ENCODE assay signal across 8 mouse cellular contexts in the genomic region with DNA sequence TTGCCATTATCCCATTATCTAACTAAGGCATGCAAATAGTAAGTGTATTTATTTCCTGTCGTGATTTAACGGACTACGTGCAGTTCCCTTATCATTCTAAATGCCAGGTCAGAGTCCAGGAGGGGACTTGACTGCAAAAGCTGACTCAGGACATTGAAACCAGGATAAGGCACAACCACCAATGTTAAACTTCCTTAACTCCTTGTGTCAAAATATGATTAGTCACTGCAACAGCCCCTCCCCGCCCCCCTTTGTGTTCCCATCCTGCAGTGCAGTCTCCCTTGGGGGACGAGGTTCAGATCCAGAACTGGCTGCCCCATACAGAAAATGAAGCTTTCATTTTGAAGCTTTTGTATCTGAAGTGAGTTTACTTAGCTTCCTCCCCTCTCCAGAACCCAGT. TPM values are rescaled to one million over a fixed set of nuclear protein-coding genes. Genes with fewer than 3 reads are reported as not detected.
DNase-seq lines count a peak whose midpoint lies in the region; ATAC-seq lines count a peak whose summit lies in the region.

No protein-coding gene starts in this region.

- H3K27ac ChIP-seq in kidney, embryonic 14.5 days (ENCODE audit: low read depth, low read length) = peak overlapping the region; percentile 59; the same call in 1 of the 2 replicates
- H3K27ac ChIP-seq in brown adipose tissue, adult 24 weeks (replicated peaks; ENCODE audit: low read depth, low read length) = peak overlapping the region; percentile 71
- peak overlapping the region; percentile 98 for H3K27ac ChIP-seq in heart, embryonic 16.5 days (ENCODE audit: low read length)

- ATAC-seq in kidney, embryonic 14.5 days (ENCODE audit: low FRiP score, low TSS enrichment) = no peak
- no peak for ATAC-seq in heart, embryonic 16.5 days (replicated peaks; ENCODE audit: extremely low read depth, insufficient read depth, low FRiP score)
- no peak for ATAC-seq in erythroid progenitor cell, adult 5-6 weeks (replicated peaks; ENCODE audit: low FRiP score, poor library complexity, severe bottlenecking)

- H3K9ac ChIP-seq in kidney, embryonic 14.5 days (ENCODE audit: low read depth, low read length) = peak overlapping the region; percentile 96; the same call in 1 of the 2 replicates
- H3K9ac ChIP-seq in heart, embryonic 16.5 days (ENCODE audit: low read length) = peak overlapping the region; percentile 99

- H3K36me3 ChIP-seq in kidney, embryonic 14.5 days (ENCODE audit: control insufficient read depth, insufficient read depth, low read length) = no peaks in the 10 kb centered on the region
- H3K36me3 ChIP-seq in heart, embryonic 16.5 days (ENCODE audit: control insufficient read depth, insufficient read depth) = no peaks in the 10 kb centered on the region; the same call in 1 of the 2 replicates
- no peaks in the 10 kb centered on the region for H3K36me3 ChIP-seq in splenic B cell, adult 2 months (ENCODE audit: control insufficient read depth, insufficient read depth, low read length, poor library complexity, severe bottlenecking)

- DNase-seq in kidney, adult 18-20 months = no peak
- DNase-seq in liver = peak; percentile 59
- peak; percentile 11 for DNase-seq in splenic B cell, adult 2 months (ENCODE audit: low read depth, low spot score)
- DNase-seq in right cerebral cortex, postnatal 25 days = no peak

- 0 out of 2 replicates have a peak, but pooled peaks cover 5% of the 10 kb centered on the region for H3K4me1 ChIP-seq in kidney, embryonic 14.5 days (ENCODE audit: control insufficient read depth, insufficient read depth, low read length)
- 0 out of 2 replicates have a peak, but pooled peaks cover 2% of the 10 kb centered on the region for H3K4me1 ChIP-seq in brown adipose tissue, adult 24 weeks (ENCODE audit: control insufficient read depth, insufficient read depth, insufficient read length, low read length)
- peaks cover 10% of the 10 kb centered on the region for H3K4me1 ChIP-seq in heart, embryonic 16.5 days (ENCODE audit: control insufficient read depth, insufficient read depth, low read length)

- H3K9me3 ChIP-seq in kidney, embryonic 14.5 days (ENCODE audit: control insufficient read depth, low read length) = no peaks in the 10 kb centered on the region
- no peaks in the 10 kb centered on the region for H3K9me3 ChIP-seq in heart, embryonic 16.5 days (replicated peaks; ENCODE audit: control insufficient read depth, low read length)

- H3K4me2 ChIP-seq in kidney, embryonic 14.5 days (replicated peaks; ENCODE audit: low read depth, low read length) = peak overlapping the region; percentile 65
- H3K4me2 ChIP-seq in heart, embryonic 16.5 days (ENCODE audit: low read depth, low read length) = peak overlapping the region; percentile 86

- H3K27me3 ChIP-seq in kidney, embryonic 14.5 days (ENCODE audit: control insufficient read depth, insufficient read depth, low read length) = no peaks in the 10 kb centered on the region
- H3K27me3 ChIP-seq in heart, embryonic 16.5 days (ENCODE audit: control insufficient read depth, insufficient read depth, low read length) = no peaks in the 10 kb centered on the region
- no peaks in the 10 kb centered on the region for H3K27me3 ChIP-seq in splenic B cell, adult 2 months (ENCODE audit: control insufficient read depth, insufficient read depth, low read length, poor library complexity, severe bottlenecking)

- WGBS in kidney, embryonic 14.5 days = 47% methylated on average over 5 of the region's 5 CpGs
- 27% methylated on average over 5 of the region's 5 CpGs for WGBS in heart, embryonic 16.5 days

- peak overlapping the region; percentile 88 for H3K4me3 ChIP-seq in kidney, embryonic 14.5 days (ENCODE audit: low read length)
- peak overlapping the region; percentile 62 for H3K4me3 ChIP-seq in brown adipose tissue, adult 24 weeks (ENCODE audit: insufficient read depth, low read depth, low read length)
- peak overlapping the region; percentile 98 for H3K4me3 ChIP-seq in heart, embryonic 16.5 days (ENCODE audit: low read length)

RNA-seq across cellular contexts. Expression of gene Zfp1, which starts 0.7 kb away (rescaled TPM):
- 23.3 and 24.8 TPM in 2 replicates for polyA plus RNA-seq in kidney, embryonic 14.5 days (2014; fragmentation: Nextera tagmentation; extraction: Ambion mirVana)
- polyA plus RNA-seq in brown adipose tissue, adult 24 weeks (2012; ENCODE audit: insufficient read depth, insufficient read length, missing spikeins) = 5.3 and 6.8 TPM in 2 replicates
- polyA plus RNA-seq in heart, embryonic 16.5 days (2015; fragmentation: Nextera tagmentation; extraction: Ambion mirVana) = 15.5 and 16.7 TPM in 2 replicates
- total RNA-seq in erythroid progenitor cell, adult 5-6 weeks (2015; ENCODE audit: low replicate concordance) = 3.6 and 11.3 TPM in 2 replicates
- total RNA-seq in erythroid progenitor cell, adult 5-6 weeks (2017; ENCODE audit: low replicate concordance) = 2.1 TPM in 1 of 2 replicates, not detected in the other

RNA-seq across cellular contexts. Expression of gene Ldhd, which starts 12.3 kb away (rescaled TPM):
- polyA plus RNA-seq in kidney, embryonic 14.5 days (2014; fragmentation: Nextera tagmentation; extraction: Ambion mirVana) = 0.53 and 0.99 TPM in 2 replicates
- polyA plus RNA-seq in brown adipose tissue, adult 24 weeks (2012; ENCODE audit: insufficient read depth, insufficient read length, missing spikeins) = 84.9 and 93.8 TPM in 2 replicates
- polyA plus RNA-seq in heart, embryonic 16.5 days (2015; fragmentation: Nextera tagmentation; extraction: Ambion mirVana) = 1.2 TPM in 2 replicates
- not detected in 2 replicates for total RNA-seq in erythroid progenitor cell, adult 5-6 weeks (2015; ENCODE audit: low replicate concordance)
- total RNA-seq in erythroid progenitor cell, adult 5-6 weeks (2017; ENCODE audit: low replicate concordance) = 0.15 TPM in 1 of 2 replicates, not detected in the other

RNA-seq across cellular contexts. Expression of gene Ctrb1, which starts 48.3 kb away (rescaled TPM):
- not detected in 2 replicates for polyA plus RNA-seq in kidney, embryonic 14.5 days (2014; fragmentation: Nextera tagmentation; extraction: Ambion mirVana)
- not detected in 2 replicates for polyA plus RNA-seq in brown adipose tissue, adult 24 weeks (2012; ENCODE audit: insufficient read depth, insufficient read length, missing spikeins)
- polyA plus RNA-seq in heart, embryonic 16.5 days (2015; fragmentation: Nextera tagmentation; extraction: Ambion mirVana) = 0.17 and 2.1 TPM in 2 replicates
- total RNA-seq in erythroid progenitor cell, adult 5-6 weeks (2015; ENCODE audit: low replicate concordance) = not detected in 2 replicates
- not detected in 2 replicates for total RNA-seq in erythroid progenitor cell, adult 5-6 weeks (2017; ENCODE audit: low replicate concordance)

Comparison
In these comparisons a context has a peak if more than half of its experiments do, and no peak if none do; other contexts are left out.
1. DNase-seq: peak in liver (single experiment) and splenic B cell, adult 2 months (single experiment); none in kidney, adult 18-20 months (single experiment) and right cerebral cortex, postnatal 25 days (single experiment).
2. RNA of gene Ldhd, which starts 12.3 kb away (polyA plus RNA-seq): 84.9 to 93.8 TPM in brown adipose tissue, adult 24 weeks; 1.2 TPM in heart, embryonic 16.5 days and 0.53 to 0.99 TPM in kidney, embryonic 14.5 days; every median in the first group is over 10 times any median in the second.
3. Peak in every context shown above with its lines, with median percentiles within 50 percentile points of each other: H3K27ac ChIP-seq and H3K4me3 ChIP-seq.